Mouse (Mus musculus) kidney, postnatal 10 days (tissue): Measurements from ENCODE around the gene Gm11111.
"Not testable (repeated sequence)": the region's sequence is repeated elsewhere in the genome, so short reads cannot be mapped to it uniquely, and the experiment has no call there.

Experiments used
- DNase-seq: peaks from one replicate; pipeline ENCODE4 v3.0.0; 2021; ENCODE audit warnings: mixed read lengths

The Gm11111 gene

DNA sequence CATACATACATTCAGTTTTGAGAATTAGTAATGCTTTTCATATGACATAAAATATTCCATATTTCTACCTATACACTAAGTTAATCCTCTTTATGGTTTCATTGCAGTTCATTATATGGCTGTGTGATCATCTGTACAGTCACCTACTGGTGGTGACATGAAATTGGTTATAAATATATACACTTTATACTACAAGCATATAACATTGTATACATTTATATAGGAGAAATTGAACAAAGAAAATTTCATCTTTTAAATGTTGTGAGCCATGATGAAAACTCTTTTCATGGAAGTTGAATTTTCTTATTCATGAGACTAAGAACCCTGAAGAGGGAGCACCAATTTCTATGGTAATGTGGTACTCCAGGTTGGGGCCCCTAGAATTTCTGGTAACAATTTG, at the start of gene Gm11111:
TSS of gene Gm11111 (plus strand) at position 301 of the 400 bp plus-strand sequence.
- DNase-seq, result no peak

DNA sequence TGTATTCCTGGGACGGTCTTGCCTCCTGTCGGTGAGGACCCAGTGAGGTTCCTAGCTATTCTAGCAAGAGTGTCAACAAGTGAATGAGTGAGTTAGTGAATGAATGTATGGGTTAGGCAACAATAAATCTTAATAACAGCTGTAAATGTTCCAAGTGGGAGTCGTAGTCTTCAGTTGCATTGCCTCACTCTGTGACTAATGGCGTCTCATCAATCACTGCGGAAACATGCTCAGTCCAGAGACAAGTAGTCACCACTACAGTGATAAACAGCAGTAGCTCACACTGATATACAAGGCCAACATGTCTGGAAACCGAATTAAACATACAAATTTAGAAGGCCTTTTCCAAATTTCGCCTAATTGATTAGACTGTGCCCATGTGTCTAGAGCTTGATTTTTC, 36.3 kb upstream of the Gm11111 start:
- DNase-seq, result no peak

DNA sequence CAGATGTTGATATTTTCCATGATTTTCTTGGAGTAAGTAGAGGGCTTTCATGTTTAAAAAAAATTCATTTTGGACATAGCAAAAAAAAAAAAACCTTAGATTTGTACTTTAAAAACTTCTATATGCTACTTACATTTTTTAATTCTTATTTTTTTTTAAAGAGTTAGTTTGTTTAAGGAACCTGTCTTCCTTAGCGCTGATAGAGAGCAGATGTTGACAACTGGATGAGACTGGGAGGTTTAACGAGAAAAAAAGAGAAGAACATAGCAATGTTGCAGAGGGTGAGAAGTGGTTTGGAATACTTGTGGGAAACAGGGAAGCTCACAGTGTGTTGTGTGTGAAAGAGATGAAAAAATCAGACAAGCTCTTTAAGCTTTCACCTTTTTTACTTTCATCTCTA, 32.4 kb upstream of the Gm11111 start:
- DNase-seq, result no peak

DNA sequence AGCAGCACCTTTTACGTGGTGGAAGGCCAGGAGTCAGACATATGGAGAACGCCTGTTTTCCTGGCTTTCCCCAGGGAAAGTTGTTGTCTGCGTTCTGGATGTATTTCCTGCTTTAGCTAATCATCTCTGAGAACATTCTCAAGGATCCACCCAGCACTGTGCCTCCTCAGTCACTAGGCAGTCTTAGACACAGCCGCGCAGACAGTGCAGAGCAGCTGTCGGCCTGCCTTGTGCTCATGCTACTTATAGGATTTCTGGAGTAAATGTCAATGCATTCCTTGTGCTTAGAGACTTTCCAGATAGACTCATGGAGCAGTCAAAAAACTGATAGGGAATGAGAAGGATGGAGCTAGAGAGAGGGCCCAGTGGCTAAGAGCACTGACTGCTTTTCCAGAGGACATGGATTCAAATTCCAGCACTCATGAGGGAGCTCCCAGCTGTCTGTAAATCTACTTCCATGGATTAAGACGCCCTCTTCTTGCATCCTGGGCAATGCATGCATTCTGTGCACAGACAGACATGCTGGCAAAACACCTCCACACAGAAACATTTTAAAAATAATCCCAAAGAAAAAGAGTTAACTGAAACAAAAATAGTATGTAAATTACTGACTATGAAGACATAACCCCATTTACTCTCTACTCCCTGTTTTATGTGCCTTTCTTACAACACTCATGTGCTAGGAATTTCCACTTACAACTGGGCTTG, 30.1 kb upstream of the Gm11111 start:
- DNase-seq, result no peak

DNA sequence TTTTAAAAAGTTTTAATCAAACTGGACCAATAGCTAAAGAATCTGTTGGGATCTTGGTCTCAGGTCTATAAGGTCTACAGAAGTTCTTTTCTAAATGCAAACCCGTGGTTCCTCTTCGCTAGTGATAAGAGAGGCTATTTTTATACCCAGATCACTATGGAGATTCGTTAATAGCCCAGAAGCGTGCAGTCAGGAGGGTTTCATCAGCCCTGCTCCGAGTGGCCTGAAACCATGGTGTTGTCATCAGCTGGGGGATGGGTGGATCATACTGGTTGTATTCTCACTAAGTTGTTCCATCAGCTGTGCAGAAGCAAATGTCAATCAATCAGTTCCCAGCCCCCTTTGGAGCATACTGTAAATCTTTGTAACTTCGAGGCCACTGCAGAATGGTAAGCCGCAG, 29.4 kb upstream of the Gm11111 start:
- no peak for DNase-seq

DNA sequence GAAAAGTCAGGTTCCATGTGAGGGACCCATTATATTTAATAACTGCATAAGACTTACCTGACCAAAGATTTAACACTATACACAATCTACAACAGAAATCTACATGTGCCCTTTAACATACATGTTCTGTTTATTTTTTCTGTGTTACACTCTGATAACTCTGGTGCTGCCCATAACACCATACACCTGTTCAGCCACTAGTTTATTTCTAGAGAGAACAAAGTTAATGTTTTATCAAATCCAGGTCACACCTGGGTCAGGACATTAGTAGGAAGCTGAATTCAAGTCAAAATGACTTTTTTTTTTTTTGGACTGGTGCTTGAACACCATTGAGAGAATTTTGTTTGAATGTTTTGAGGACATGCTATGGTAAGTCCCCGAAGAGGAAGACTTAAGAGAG, 28.7 kb upstream of the Gm11111 start:
- DNase-seq, result no peak

DNA sequence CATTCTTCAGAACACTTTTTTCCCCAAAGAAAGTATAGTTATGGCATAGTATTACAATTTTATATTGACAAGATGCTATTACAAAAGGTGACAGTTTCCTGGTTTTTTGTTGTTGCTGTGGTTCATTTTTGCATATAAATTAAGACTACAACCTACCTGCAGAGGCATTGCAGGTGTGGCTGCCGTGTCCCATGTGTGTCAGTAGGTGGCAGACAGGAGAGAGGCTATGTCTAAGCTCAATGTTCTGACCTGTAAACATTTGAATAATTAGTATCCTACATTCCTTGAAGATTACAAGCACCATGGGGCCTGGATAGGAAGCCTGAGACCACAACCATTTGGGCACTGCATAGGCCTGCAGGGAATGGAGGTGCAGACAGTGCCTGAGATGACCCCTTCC, 11.2 kb upstream of the Gm11111 start:
- no peak for DNase-seq

DNA sequence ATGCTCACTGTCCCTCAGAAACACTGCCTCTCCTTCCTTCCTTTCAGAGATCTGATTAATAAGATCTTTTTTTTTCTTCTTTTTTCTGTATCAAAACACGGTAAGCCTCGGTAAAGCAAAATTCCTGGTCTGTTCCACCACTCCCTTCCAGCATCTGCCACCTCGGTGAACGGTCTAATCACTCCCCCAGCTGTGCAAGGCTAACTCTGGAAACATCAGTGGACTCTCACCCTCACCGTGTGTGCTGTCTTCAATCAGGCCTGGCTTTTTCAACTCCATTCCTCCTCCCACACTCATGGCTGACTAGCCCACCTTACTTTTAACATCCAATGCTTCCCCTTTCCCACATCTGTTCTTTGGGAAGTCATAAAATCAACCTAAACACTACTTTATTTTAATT, 2.2 kb upstream of the Gm11111 start:
- DNase-seq, result no peak

DNA sequence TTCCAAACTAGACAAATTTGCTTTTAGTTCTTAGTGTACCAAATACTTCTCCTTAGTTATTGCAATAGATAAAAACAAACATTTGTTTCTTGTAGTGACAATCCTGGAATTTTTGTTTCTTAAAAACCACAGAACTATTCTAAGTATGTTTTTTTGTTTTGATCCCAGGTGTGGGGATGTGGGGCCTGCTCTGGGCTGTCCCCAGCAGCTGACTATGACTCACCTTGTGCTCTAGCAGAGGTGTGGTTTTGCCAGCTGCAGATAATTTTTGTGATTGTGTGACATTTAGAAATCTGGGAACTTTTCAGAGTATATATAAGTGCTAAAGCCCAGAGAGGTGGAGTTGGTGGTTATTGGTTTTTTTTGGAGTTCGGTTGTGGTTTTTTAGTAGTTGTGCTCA, 1.6 kb upstream of the Gm11111 start:
- DNase-seq, result no peak

DNA sequence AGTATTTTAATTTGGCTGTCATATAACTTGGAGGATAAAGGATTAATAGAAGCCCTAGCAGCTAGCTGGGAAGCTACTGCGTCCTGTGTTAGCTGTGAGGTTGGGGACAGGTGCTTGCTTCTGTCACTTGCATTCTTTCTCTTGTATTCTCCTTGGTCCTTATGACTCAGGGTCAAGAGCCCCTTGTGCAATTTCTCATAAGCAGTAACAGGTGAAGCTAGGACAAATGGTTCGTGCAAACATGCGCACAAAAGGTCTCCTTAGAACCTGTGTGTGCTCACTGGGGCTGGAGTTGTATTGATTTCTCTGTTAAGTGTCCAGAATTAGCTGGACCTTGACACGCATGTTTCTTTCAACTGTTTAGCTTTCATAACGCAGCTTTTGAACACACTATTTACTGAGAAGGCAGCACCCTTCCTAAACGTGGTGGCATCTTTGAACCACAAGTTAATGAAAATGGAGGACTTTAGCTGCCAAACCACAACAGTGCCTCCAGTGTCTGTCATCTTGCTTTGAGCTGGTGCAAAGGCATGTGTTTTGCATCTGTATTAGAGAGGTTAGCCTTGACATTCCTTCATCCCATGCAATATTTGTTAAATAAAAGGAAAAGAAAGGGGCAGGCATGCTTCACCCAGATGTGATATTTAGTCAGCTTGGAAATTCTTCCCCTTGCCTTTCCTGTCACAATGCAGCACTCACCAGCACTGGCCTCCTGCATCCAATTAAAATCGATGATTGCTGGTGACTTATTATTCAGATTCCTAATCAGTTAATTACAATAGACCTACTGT, 511 bp downstream of the Gm11111 start:
- no peak for DNase-seq

DNA sequence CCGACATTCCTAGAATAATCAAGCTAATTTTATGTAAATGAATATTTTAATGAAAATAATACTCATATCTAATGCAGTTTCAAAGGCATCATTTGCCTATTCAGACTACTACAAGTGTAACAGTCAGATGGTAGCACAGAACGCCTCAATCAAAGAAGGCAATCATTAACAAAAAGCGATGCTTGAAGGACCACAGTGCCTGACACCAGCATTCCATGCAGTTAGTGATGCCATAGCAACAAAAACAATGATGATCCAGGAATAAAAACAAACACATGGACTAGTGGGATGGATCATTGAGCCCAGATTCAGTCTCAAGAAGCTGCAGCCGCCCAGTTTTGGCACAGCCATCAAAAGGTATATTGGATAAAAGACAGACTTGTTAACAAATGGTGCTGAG, 8.8 kb downstream of the Gm11111 start:
- no peak for DNase-seq

DNA sequence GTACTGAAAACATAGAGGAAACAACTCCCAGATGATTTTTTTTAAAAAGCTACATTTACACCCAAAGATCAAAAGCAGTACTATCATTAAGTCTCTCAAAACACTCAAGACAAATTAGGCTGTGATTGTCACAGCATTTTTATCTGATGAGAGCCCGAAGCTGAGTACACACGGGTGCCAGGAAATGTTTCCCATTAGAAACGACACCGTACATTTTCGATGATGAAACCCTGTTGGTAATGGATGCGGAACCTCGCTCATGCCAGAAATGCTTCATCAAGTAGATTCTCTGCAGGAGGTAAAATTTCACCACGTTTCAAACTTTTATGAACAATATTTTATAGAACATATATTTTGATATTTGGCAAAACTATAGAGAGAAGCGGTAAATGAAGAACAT, 10.3 kb downstream of the Gm11111 start:
- no peak for DNase-seq

DNA sequence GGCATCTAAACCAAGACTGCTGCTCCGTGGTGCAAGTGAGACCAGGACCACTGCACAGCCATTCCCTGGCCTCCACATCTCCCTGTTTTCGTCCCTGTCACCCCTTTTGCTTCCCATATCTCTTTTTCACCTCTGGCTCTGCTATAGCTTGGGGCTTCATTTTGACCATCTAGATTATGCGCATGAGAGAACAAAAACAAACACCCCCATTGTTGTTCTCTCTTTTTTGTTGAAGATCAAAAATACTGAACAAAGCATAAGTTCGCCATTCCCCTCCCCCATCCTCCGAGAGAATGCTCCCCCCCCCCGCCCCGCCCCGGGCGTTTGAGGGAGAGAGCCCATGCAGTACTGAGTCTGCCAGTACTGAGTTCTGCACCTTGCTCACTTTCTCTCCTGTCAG, 11.3 kb downstream of the Gm11111 start:
- DNase-seq, result no peak

DNA sequence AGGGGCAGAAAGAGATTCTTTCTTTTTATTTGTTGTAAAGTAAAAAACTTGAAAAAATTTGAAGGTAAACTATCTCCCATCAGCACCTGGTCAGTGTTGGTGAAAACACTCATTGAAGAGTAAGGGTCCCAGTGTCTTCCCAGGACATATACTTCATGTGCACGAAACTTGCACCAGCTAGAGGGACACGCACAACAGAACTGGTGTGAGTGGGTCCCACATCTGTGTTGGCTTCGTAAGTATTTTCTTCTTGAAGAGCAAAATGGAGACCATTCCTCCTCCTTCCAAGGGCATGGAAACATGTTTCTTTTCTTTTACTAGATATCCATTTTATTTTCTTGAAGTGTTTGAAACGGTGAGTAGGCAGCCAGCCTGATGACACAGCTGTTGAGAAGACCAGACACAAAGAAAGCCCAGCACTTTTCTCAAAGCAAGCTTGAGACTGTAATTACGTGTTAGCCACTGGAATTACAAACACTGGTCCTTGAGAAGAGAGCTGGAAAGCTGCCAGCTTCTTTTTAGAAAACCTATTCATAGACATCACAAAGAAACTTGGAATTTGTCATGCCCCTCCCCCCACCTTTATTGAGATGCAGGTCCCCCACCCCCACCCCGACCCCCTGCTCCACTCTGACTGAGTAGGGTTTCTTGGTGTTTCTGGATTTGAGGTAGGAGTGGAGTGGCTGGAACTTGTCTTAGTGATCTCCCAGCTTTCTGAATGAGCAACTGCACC, 14.1 kb downstream of the Gm11111 start:
- no peak for DNase-seq

DNA sequence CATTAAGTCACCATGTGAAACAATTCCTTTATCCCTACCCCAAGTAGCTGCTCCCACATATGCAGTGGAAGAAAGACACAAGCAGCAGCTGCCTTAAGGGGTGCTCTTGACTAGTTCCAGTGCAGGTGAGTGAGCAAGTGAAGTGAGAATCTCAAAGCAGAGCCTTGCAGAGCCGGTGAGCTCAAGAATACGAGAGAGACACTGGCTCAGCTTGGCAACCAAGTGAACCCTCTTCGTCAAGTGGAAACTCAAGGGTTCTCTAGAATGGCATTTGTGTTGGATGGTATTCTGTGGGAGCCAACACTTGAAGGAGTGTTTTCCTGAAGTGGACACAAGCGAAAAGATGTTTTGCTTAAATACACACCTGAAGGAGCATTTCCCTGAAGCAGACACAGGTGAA, 16.0 kb downstream of the Gm11111 start:
- no peak for DNase-seq

DNA sequence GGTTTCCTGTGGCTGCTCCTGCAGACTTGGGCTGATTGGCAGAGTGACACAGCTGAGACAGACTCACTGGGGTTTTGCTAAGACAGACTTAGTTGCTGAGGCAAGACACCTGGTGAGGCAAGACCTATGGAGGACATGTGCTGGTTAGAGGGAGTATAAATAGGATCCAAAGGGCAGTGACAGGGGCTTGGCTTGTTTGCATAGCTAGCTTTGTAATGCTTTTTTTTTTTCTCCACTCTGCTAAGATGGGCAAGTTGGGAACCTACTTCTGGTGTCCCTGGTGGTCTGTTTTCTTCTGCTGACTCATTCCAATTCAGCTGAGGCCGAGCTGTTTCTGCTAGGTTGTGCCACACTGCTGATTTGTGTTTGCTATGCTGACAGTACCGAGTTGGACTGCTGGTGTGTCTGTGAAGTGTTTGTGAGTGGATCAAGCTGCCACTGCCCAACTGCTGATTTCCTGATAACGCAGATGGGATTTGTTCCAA, 16.6 kb downstream of the Gm11111 start:
- no peak for DNase-seq

DNA sequence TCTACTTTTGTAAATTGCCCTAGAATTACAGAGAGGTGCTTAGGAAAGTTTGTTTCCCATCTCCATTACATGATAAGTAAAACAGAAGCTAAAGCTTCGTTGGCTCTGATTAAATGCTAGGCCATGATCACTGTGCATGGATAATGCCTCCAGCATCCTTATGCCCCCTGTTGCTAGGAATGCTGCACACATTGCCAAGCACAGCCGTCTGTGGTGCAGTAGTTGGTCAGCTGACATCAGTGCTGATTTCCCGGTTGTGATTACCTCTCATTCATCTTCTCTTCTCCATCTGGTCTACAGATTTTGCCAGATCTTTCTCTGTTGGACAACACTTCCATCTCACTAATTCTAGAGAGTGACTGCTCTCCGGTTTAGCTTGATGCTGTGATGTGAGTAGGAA, 19.9 kb downstream of the Gm11111 start:
- DNase-seq, result no peak

DNA sequence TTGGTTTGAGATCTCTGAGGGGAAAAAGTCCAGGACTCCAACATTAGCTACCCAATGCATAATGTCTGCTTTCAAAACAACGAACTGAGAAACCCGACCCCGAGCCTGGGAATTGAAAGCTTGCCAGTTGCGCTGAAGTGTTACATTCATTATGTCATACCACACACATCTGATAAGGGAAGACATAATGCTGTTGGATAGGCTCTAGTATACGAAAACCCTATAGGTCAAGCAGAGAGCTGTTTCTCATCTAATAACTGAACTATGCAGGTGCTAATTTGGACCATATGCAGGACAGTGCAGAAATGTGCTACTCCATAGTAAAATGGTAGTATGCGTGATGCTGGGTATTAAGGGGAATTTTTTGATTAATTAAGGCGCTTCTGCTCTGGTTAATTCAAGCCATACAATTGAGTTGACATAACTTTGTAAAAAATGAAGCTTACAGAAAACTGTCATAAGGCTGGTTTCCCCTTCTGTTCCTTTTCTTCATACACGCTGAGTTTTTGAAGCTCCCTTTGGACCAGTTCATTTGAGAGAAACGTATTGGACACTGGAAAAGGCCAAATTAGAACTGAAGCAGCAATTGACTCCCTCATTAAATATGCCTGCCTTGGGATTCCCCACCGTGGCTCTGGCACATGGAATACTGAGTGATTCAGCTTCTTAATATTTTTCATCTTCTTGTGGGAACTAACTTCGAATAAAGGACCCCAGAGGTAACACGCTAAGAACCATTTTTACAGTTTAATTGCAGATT, 22.4 kb downstream of the Gm11111 start:
- DNase-seq, result no peak

DNA sequence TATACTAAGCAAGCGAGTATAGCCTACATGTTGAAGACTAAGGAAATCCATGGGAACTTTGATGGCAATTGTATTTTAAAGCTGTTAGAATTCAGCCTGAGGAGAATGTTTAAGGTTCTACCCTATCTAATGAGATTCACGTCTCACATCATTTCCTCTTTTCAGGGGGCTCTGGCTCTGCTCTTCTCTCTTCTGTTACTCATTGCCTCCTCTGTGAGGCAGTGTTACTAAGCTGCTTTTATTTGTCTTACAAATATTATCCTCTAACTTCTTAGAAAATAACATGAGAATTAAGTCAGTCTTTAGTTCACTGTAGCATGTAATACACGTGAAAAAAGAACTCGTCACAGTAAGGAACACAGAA, 23.0 kb downstream of the Gm11111 start:
- DNase-seq, result no peak

DNA sequence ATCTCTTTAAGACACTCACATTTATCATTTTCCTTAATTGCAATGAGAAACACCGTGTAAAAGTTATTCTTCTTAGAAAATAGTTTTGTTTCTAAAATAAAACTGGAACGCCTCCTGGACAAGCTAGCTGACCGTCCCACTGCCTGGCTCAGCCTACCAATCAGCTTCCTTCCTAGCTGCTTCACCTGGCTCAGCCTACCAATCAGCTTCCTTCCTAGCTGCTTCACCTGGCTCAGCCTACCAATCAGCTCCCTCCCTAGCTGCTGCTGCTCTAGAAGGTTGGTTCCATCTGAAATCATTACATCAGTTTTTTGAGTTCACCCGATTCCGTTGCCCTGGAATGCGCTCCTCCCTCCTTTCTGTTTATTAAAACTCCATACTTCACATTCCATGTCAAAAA, 24.0 kb downstream of the Gm11111 start:
- not testable (repeated sequence) for DNase-seq

DNA sequence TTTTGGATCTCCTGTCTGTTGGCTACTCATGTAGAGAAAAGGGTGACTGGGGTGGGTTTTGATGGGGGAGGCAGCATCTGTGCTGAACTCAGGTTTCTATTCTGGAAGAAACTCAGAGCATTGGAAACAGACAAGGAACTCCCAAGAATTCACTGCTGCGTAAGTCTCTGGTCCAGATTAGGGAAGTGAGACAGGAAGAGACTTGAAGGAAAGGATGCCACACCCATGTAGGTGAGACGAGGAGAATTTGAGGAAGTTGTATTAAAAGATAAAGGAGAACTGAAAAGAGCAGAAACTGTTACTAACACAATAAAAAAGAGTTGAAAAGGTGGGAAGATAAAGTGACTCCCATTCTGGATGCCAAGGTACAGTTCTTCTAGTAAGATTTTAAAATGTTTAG, 25.9 kb downstream of the Gm11111 start:
- DNase-seq, result no peak

DNA sequence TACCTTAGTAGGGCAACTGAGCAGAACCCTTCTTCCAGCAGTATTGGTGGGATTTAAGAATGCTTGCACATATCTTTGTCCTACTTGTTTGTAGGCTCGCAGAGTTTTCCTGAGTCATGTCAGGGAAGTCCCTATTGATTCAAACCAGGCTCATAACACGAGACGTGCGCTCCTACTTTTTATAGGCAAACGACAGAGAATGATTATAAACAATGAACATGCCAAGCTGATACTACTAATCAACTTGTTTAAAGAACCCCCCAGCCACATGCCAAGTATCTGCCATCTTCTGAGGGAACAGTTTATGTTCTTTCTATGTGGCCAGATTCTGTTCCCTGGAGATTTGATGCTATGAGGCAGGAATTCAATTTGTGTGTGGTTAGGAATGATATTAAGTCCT, 28.3 kb downstream of the Gm11111 start:
- DNase-seq, result no peak

DNA sequence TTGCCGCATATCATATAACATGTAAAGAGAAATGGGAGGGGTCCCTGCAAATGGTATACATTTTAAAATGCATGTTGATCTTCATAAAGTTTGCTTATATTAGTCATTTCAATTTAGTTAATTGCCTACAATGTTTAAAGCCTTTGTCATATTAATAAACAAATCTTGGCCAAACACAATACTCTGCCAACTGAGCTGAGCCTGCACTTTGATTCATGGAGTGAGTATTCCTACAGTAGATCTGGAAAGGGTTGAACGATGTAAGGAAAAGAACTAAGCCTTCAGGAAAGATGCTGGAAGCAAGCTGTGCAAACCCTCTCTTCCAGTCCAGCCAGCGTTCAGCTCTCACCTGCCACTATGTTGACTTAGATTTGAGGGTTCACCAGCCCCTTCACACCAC, 29.6 kb downstream of the Gm11111 start:
- no peak for DNase-seq
